Mouse (Mus musculus): ENCODE measurements around the gene Ccdc171.
A peak's percentile ranks its signal among the peaks of the same experiment; 100 is the strongest.
"Not testable (repeated sequence)": the region's sequence is repeated elsewhere in the genome, so short reads cannot be mapped to it uniquely, and the experiment has no call there.

The Ccdc171 gene

GRCm38 (mm10) chr4:83658415-83658814 lies 133.1 kb downstream of the Ccdc171 start:
- no peak for DNase-seq

DNA sequence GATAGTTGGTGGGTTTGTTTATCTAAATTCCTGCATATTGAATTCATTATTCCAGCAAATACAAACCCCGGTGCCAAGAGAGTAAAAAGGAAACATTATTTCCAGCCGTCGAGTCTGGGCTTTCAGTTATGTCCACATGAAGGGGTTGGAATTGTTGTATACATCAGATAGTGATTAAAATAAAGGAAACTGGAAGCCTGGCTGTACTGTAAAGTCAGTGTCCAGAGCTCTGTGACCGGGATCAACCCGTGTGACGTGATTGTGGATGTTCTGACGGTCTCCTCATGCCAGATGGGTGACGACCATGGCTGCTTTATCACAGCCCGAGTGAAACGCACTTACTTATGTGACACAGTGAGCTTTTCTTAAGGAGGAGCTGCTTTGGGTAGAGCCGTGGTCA lies 134.1 kb downstream of the Ccdc171 start:
- no peak for DNase-seq

DNA sequence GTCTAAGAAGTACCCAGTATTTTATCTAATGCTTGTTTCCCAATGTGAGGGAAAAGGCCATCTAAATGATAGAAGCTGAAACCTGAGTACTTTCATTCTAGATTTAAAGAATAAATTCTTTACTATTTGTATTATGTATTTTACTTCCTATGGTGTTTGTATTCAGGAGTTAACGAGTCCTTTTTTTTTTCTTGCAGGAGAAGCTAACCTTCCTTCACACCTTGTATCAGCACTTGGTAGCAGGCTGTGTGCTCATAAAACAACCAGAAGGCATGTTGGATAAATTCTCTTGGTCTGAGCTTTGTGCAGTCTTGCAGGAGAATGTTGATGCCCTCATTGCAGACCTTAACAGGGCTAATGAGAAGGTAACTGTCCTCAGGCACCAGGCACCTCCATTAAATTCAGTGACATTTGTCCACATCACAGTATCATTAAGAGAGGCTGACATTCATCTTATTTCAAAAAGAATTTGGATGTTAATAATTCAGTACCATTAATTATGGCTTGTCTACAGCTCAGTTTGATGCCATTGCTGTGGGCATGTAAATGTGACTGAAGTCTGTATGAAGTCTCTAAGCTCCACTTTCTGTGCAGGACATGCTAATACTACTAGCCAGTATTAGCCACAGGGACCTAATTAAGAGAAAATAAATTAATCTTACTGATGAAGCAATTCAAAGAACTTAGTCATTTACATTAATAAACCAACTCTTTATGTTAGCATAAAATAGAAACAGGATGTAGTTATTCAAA lies 136.3 kb downstream of the Ccdc171 start:
- no peak for DNase-seq

GRCm38 (mm10) chr4:83662301-83662700 lies 137.0 kb downstream of the Ccdc171 start:
- no peak for DNase-seq

- no peak for DNase-seq
These were observed 144.2 kb downstream of the Ccdc171 start for GRCm38 (mm10) chr4:83669552-83669951.

GRCm38 (mm10) chr4:83675308-83675707 lies 150.0 kb downstream of the Ccdc171 start:
- not testable (repeated sequence) for DNase-seq

DNA sequence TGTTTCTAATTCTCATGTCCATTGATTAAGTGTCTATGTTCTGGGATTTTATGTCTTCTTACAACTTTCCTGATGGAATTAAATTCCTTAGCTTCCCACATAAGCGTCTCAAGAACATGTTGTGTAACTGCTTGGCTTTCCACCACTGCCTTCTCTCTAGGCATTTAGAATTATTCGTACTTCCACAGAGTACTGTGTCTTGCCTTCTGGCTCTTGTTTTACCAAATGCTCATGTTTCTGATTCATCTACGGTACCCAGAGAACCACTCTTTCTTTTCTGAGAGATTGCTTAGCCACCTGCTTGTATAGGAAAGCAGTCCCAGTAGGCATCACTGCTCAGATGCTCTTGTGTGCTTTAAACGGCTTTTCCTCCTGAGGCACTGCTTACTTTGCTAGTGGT lies 151.1 kb downstream of the Ccdc171 start:
- DNase-seq, result no peak

GRCm38 (mm10) chr4:83681081-83681480 lies 155.7 kb downstream of the Ccdc171 start:
- no peak for DNase-seq

DNA sequence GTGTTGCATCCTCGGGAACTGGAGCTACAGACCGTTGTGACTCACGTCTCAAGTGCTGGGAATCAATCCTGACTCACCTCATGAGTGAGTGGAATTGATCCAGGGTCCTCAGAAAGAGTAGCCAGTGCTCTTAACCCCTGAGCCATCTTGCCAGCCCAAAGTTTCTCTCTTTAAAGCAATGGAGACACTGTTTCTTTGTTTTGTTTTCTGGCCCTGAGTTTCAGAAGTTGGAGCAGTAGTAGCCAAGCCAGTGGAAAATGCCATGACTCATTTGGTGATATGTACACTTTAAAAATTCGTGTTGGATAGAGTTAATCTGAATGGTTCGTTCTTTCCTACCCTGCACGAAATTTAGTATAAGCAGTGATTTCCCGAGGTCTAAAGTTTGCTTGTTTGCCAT lies 157.5 kb downstream of the Ccdc171 start:
- no peak for DNase-seq

DNA sequence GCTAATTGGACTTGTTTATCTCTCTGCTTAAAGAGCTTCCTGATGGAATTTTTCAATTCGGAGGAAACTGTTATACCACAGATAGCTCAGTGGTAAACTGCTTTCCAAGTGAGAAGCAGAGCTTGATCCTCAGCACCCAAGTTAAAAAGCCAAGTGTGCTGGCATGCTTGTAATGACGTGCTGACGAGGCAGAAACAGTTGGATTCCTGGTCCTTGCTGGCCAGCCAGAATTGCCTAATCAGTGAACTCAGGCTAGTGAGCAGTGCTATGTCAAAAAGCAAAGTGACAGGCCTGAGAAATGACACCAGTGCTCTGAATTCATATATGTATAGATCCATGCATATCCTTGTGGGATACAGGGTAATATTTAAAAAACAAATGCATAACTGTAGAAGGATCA lies 174.8 kb downstream of the Ccdc171 start:
- DNase-seq, result no peak

DNA sequence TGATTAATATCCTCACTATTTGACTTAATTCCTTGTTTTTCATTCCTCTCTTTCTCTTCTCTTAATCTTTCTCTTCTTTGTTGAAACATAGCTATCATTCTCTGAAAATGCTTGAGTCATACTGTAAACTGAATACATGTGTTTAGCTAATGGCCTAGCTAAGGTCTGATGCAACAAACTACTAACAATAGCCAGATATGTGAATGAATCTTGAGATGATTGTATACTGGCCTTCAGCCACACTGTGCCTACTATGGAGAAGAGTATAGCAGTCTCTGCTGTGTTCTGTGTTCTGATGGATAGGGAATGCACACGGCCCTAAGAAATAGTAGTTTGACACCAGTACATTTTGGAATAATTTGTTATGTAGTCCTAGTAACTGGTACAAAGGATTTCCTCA lies 191.7 kb downstream of the Ccdc171 start:
- no peak for DNase-seq

DNA sequence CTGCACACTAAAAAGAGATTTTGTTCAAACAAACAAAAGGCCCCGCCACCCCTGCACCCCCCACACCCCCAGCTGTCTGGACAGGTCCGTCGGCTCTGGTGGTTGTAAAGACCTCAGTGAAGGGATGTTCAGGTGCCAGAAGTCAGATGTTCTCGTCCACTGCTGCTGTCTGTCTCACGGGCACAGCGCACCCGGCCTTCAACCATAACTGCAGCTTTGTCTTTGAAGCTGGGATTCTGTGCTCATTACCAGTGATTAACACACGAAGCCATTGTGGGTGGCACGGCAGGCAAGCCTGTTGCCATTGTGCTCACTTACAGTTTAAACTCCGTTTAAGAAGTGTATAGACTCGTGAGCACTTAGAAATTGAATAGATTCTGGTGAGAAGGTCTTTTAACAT lies 194.5 kb downstream of the Ccdc171 start:
- no peak for DNase-seq

- DNase-seq, result no peak
These were observed 199.8 kb downstream of the Ccdc171 start for GRCm38 (mm10) chr4:83725136-83725535.

- DNase-seq, result no peak
These were observed 214.0 kb downstream of the Ccdc171 start for GRCm38 (mm10) chr4:83739137-83739890.

- no peak for DNase-seq
These were observed 214.5 kb downstream of the Ccdc171 start for GRCm38 (mm10) chr4:83739891-83740277.

- no peak for DNase-seq
These were observed 217.6 kb downstream of the Ccdc171 start for GRCm38 (mm10) chr4:83742806-83743460.

GRCm38 (mm10) chr4:83775136-83775535 lies 249.8 kb downstream of the Ccdc171 start:
- no peak for DNase-seq

- no peak for DNase-seq
These were observed 254.7 kb downstream of the Ccdc171 start for GRCm38 (mm10) chr4:83780044-83780443.

DNA sequence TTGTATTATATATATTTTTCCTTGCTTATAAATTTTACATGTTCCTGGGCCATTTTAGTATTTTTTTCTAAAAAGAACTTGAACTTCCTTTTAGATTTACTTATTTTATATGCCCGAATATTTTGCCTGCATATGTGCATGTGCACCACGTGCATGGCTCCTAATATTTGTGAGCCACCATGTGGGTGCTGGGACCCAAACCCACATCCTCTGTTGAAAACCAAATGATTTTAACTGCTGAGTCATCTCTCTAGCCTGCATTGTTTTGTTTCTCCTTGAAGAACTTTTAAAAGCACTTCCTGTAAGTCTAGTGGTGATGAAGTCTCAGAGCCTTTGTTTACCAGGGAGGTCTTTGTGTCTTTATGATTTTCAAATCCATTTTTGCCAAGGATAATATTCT lies 259.8 kb downstream of the Ccdc171 start:
- peak; percentile 8 for DNase-seq

DNA sequence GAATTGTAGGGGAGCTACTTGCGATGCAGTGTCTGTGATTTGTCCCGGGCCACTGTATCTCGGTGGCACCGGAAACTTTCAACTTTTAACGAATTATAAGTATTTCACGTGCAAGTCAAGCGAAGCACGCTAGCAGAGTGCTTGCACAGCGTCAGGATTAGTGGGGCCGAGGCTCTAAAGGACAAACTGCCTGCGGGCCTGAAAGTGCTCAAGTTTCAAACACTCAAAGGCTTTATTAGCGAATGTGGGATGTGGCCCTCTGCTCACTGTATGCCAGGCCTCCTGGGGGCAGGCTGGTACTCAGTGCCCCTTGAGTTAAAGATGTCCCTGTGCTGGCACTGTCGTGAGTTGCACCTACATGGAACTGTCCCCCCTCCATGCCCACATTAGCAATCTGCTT lies 266.5 kb downstream of the Ccdc171 start:
- no peak for DNase-seq

DNA sequence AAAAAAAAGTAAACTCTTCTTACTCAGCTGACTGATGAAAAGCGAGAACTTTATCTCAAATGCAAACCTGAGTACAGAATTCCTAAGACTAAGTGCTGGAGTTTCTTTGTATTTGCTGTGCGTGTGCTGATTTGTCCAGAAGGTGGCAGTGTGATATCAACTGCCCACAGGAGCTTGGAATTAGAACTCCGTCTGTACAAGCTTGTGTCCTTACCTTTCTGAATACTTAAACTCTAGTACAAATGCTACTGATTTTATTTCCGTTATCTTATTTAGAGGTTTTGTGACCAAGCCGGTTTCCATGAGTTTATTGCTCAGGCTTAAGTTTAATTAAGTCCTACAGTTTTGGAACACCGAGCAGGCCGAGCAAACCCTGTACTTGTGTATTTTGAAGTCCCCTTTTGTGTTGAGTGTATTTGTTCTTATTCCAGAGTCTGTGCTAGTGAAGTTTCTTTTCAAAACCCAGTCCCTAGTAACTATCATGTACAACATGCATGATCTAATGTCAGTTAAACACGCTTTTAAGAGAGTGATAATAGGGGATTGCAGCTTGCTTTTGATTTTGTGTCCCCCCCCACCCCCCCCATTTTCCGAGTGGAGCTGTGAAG lies 269.1 kb downstream of the Ccdc171 start:
- peak; percentile 20 for DNase-seq

GRCm38 (mm10) chr4:83794930-83795459 lies 269.6 kb downstream of the Ccdc171 start:
- no peak for DNase-seq

GRCm38 (mm10) chr4:83797976-83798375 lies 272.6 kb downstream of the Ccdc171 start:
- DNase-seq, result no peak

Measured in thymus, postnatal 14 days (tissue).